Mouse (Mus musculus): ENCODE results near the gene Slc18b1. TPM values are rescaled to one million over a fixed set of nuclear protein-coding genes. Genes with fewer than 3 reads are reported as not detected.
"Not testable (repeated sequence)": the region's sequence is repeated elsewhere in the genome, so short reads cannot be mapped to it uniquely, and the experiment has no call there.

Gene Slc18b1
- total RNA-seq (2015) (0.18 and 0.34 TPM in 2 replicates), total RNA-seq (2017) (0.37 TPM in 1 of 2 replicates, not detected in the other)

GRCm38 (mm10) chr10:23796551-23797503 is at the start of gene Slc18b1:
Gene Slc18b1, plus strand, starts transcription at chr10:23796986.
- peak; percentile 56; the same call in 1 of the 2 replicates for ATAC-seq (ENCODE audit: poor library complexity, severe bottlenecking)

- ATAC-seq (ENCODE audit: poor library complexity, severe bottlenecking) = no peak
Measured at GRCm38 (mm10) chr10:23754166-23754565, 42.6 kb upstream of the Slc18b1 start.

GRCm38 (mm10) chr10:23777288-23777945 is 19.4 kb upstream of the Slc18b1 start:
- no peak for ATAC-seq (ENCODE audit: poor library complexity, severe bottlenecking)

- peak; percentile 67 for ATAC-seq (ENCODE audit: poor library complexity, severe bottlenecking)
Measured at GRCm38 (mm10) chr10:23780539-23781275, 16.1 kb upstream of the Slc18b1 start.

- no peak for ATAC-seq (ENCODE audit: poor library complexity, severe bottlenecking)
Measured at GRCm38 (mm10) chr10:23781760-23782735, 14.7 kb upstream of the Slc18b1 start.

- ATAC-seq (ENCODE audit: poor library complexity, severe bottlenecking) = no peak
Measured at GRCm38 (mm10) chr10:23782855-23783492, 13.8 kb upstream of the Slc18b1 start.

GRCm38 (mm10) chr10:23783493-23783884 is 13.3 kb upstream of the Slc18b1 start:
- no peak for ATAC-seq (ENCODE audit: poor library complexity, severe bottlenecking)

- no peak for ATAC-seq (ENCODE audit: poor library complexity, severe bottlenecking)
Measured at GRCm38 (mm10) chr10:23784121-23784520, 12.7 kb upstream of the Slc18b1 start.

- ATAC-seq (ENCODE audit: poor library complexity, severe bottlenecking) = not testable (repeated sequence)
Measured at GRCm38 (mm10) chr10:23785599-23785998, 11.2 kb upstream of the Slc18b1 start.

GRCm38 (mm10) chr10:23786040-23786439 is 10.7 kb upstream of the Slc18b1 start:
- ATAC-seq (ENCODE audit: poor library complexity, severe bottlenecking) = no peak

GRCm38 (mm10) chr10:23786631-23787038 is 10.2 kb upstream of the Slc18b1 start:
- ATAC-seq (ENCODE audit: poor library complexity, severe bottlenecking) = peak; percentile 49

- peak; percentile 97 for ATAC-seq (ENCODE audit: poor library complexity, severe bottlenecking)
Measured at GRCm38 (mm10) chr10:23787062-23787821, 9.5 kb upstream of the Slc18b1 start, which contains the start of gene Rps12. Gene Rps12, minus strand, starts transcription at chr10:23787275.

GRCm38 (mm10) chr10:23788056-23788600 is 8.7 kb upstream of the Slc18b1 start:
- ATAC-seq (ENCODE audit: poor library complexity, severe bottlenecking) = no peak

- no peak for ATAC-seq (ENCODE audit: poor library complexity, severe bottlenecking)
Measured at GRCm38 (mm10) chr10:23795871-23796520, 790 bp upstream of the Slc18b1 start.

GRCm38 (mm10) chr10:23797606-23798005 is 820 bp downstream of the Slc18b1 start:
- ATAC-seq (ENCODE audit: poor library complexity, severe bottlenecking) = no peak

GRCm38 (mm10) chr10:23798142-23798541 is 1.4 kb downstream of the Slc18b1 start:
- no peak for ATAC-seq (ENCODE audit: poor library complexity, severe bottlenecking)

GRCm38 (mm10) chr10:23799933-23800332 is 3.1 kb downstream of the Slc18b1 start:
- no peak for ATAC-seq (ENCODE audit: poor library complexity, severe bottlenecking)

- ATAC-seq (ENCODE audit: poor library complexity, severe bottlenecking) = no peak
Measured at GRCm38 (mm10) chr10:23802911-23803310, 6.1 kb downstream of the Slc18b1 start.

Data from megakaryocyte, adult 5-6 weeks (primary cell).